ENCODE assay signal across 8 mouse cellular contexts in genomic region chr15:88921131-88921991, GRCm38 (mm10). TPM values are rescaled to one million over a fixed set of nuclear protein-coding genes. Genes with fewer than 3 reads are reported as not detected.
A peak's percentile ranks its signal among the peaks of the same experiment; 100 is the strongest.
DNase-seq lines count a peak whose midpoint lies in the region; ATAC-seq and TF ChIP-seq lines count a peak whose summit lies in the region.

No protein-coding gene starts in this region.

- intact Hi-C loops in heart, postnatal 14 days (cut with DNase I) = loop anchor here (1.0 kb wide), 2 partner anchors 45 to 93 kb away; no protein-coding TSS in a partner anchor

- H3K79me2 ChIP-seq in MEL (ENCODE audit: control insufficient read depth, insufficient read depth, low read length, poor library complexity) = no peaks in the 10 kb centered on the region

- no peaks in the 10 kb centered on the region for H3K4me1 ChIP-seq in MEL (ENCODE audit: control insufficient read depth in 1 of 2, insufficient read depth in 2 of 2, low read length in 2 of 2)
- H3K4me1 ChIP-seq in forebrain, embryonic 11.5 days (replicated peaks; ENCODE audit: control insufficient read depth, insufficient read depth, low read length) = no peaks in the 10 kb centered on the region
- H3K4me1 ChIP-seq in lung, embryonic 14.5 days (ENCODE audit: insufficient read depth) = no peaks in the 10 kb centered on the region

- 28% methylated on average over 12 of the region's 12 CpGs for WGBS in forebrain, embryonic 11.5 days
- WGBS in large intestine, adult 2 months = 12% methylated on average over 12 of the region's 12 CpGs
- 20% methylated on average over 12 of the region's 12 CpGs for WGBS in lung, embryonic 14.5 days

- no peak overlapping the region for H3K4me3 ChIP-seq in MEL (ENCODE audit: control insufficient read depth in 1 of 2, insufficient read depth in 1 of 2, low read depth in 2 of 2, low read length in 2 of 2)
- no peak overlapping the region for H3K4me3 ChIP-seq in forebrain, embryonic 11.5 days (ENCODE audit: low read depth, low read length)
- no peak overlapping the region for H3K4me3 ChIP-seq in lung, embryonic 14.5 days (ENCODE audit: low read depth, low read length)

- peak; percentile 84 for TF ChIP-seq RAD21 in MEL (IDR thresholded peaks at IDR 0.05; ENCODE audit: low read depth, low read length)

- H3K27ac ChIP-seq in MEL (ENCODE audit: control insufficient read depth, low read depth, low read length) = no peak overlapping the region
- no peak overlapping the region for H3K27ac ChIP-seq in forebrain, embryonic 11.5 days (ENCODE audit: low read depth, low read length)
- 0 out of 2 replicates have a peak overlapping the region, but pooled peaks have one; percentile 40 for H3K27ac ChIP-seq in lung, embryonic 14.5 days (ENCODE audit: low read depth)

- no peaks in the 10 kb centered on the region for H3K9me3 ChIP-seq in MEL (replicated peaks; ENCODE audit: insufficient read depth, low read length)
- H3K9me3 ChIP-seq in forebrain, embryonic 11.5 days (ENCODE audit: control insufficient read depth, low read length) = no peaks in the 10 kb centered on the region
- H3K9me3 ChIP-seq in lung, embryonic 14.5 days (ENCODE audit: low read depth, low read length) = no peaks in the 10 kb centered on the region

- DNase-seq in MEL (ENCODE audit: low read depth, low spot score) = peak; percentile 80
- DNase-seq in c-Kit-positive CD71-positive TER-119-negative erythroid progenitor cells, embryonic 14.5 days (ENCODE audit: low read depth) = peak; percentile 55
- DNase-seq in forebrain, embryonic 11.5 days (ENCODE audit: low spot score) = peak; percentile 86
- peak; percentile 66 to 87 for DNase-seq in heart, postnatal 14 days
- DNase-seq in large intestine, adult 2 months (ENCODE audit: low read depth, low spot score) = peak; percentile 65
- peak; percentile 97 for DNase-seq in lung, embryonic 14.5 days
- peak; percentile 45 for DNase-seq in retina, adult 2 months (ENCODE audit: low read depth, low spot score)
- DNase-seq in thymus, postnatal 4 days = peak; percentile 78

- no peak overlapping the region for H3K9ac ChIP-seq in MEL (ENCODE audit: control insufficient read depth, low read depth, low read length, poor library complexity, severe bottlenecking)
- H3K9ac ChIP-seq in forebrain, embryonic 11.5 days (ENCODE audit: low read length) = no peak overlapping the region; the same call in 1 of the 2 replicates
- H3K9ac ChIP-seq in lung, embryonic 14.5 days = no peak overlapping the region

- TF ChIP-seq CTCF in MEL (IDR thresholded peaks at IDR 0.05 in 2 of 3, conservative IDR thresholded peaks at IDR 0.05 in 1 of 3; ENCODE audit: control insufficient read depth in 1 of 3, insufficient read depth in 1 of 3, low read depth in 2 of 3, low read length in 3 of 3, poor library complexity in 1 of 3, severe bottlenecking in 1 of 3) = peak; percentile 69 to 87 (median 78)
- TF ChIP-seq CTCF in lung, embryonic 14.5 days (IDR thresholded peaks at IDR 0.05; ENCODE audit: low read depth) = peak; percentile 90

- TF ChIP-seq POLR2A in MEL (IDR thresholded peaks at IDR 0.05; ENCODE audit: control insufficient read depth in 1 of 2, insufficient read depth in 1 of 2, low read depth in 1 of 2, low read length in 2 of 2, poor library complexity in 1 of 2) = no peak

- no peaks in the 10 kb centered on the region for H3K36me3 ChIP-seq in MEL (ENCODE audit: control insufficient read depth in 1 of 2, insufficient read depth in 2 of 2, low read length in 2 of 2)
- no peaks in the 10 kb centered on the region for H3K36me3 ChIP-seq in forebrain, embryonic 11.5 days (ENCODE audit: control insufficient read depth, insufficient read depth, low read length)
- H3K36me3 ChIP-seq in lung, embryonic 14.5 days (ENCODE audit: insufficient read depth) = no peaks in the 10 kb centered on the region

- ATAC-seq in forebrain, embryonic 11.5 days (replicated peaks; ENCODE audit: low FRiP score) = peak; percentile 55
- ATAC-seq in lung, embryonic 14.5 days (ENCODE audit: insufficient read depth) = peak; percentile 87

- no peak for TF ChIP-seq EP300 in MEL (IDR thresholded peaks at IDR 0.05; ENCODE audit: low read depth in 1 of 2, low read length in 2 of 2)

- peaks cover 0 to 10% of the 10 kb centered on the region in 2 experiments; a peak in 2 of 4 replicates for H3K27me3 ChIP-seq in MEL (ENCODE audit: control insufficient read depth in 1 of 2, insufficient read depth in 2 of 2, low read length in 2 of 2)
- no peaks in the 10 kb centered on the region for H3K27me3 ChIP-seq in forebrain, embryonic 11.5 days (ENCODE audit: control insufficient read depth, insufficient read depth, low read length)
- H3K27me3 ChIP-seq in lung, embryonic 14.5 days (ENCODE audit: insufficient read depth, low read length) = no peaks in the 10 kb centered on the region

- H3K4me2 ChIP-seq in forebrain, embryonic 11.5 days (ENCODE audit: low read depth, low read length, severe bottlenecking) = no peak overlapping the region
- H3K4me2 ChIP-seq in lung, embryonic 14.5 days = no peak overlapping the region

TF ChIP-seq in MEL, 35 proteins besides CTCF, POLR2A, EP300 and RAD21:
- TF ChIP-seq UBTF (IDR thresholded peaks at IDR 0.05; ENCODE audit: borderline replicate concordance, insufficient read depth, low read depth, low read length) (no peak), SIN3A (IDR thresholded peaks at IDR 0.05; ENCODE audit: low read length) (peak; percentile 33; the same call in 1 of the 2 replicates), ZC3H11A (IDR thresholded peaks at IDR 0.05; ENCODE audit: low read depth, low read length) (peak; percentile 69), SMC3 (IDR thresholded peaks at IDR 0.05; ENCODE audit: low read depth, low read length) (peak; percentile 86)
TF ChIP-seq in MEL: peak in this region for 3.

RNA-seq across cellular contexts. Expression of gene Ttll8, which starts 32.9 kb away (rescaled TPM):
- total RNA-seq in MEL (2012; rRNA removed) = not detected in 2 replicates
- not detected for polyA plus RNA-seq in MEL (2012; ENCODE audit: insufficient read depth in 1 of 2, insufficient read length in 2 of 2, low read depth in 1 of 2, low replicate concordance in 2 of 2, missing spikeins in 1 of 2)
- 0.08 TPM in 1 of 2 replicates, not detected in the other for polyA plus RNA-seq in forebrain, embryonic 11.5 days (2014; fragmentation: Nextera tagmentation; extraction: Ambion mirVana)
- not detected for total RNA-seq in heart, postnatal 14 days (2021)
- polyA plus RNA-seq in large intestine, adult 2 months (2012; rRNA removed) = not detected in 2 replicates
- polyA plus RNA-seq in lung, embryonic 14.5 days (2014; fragmentation: Nextera tagmentation; extraction: Ambion mirVana) = not detected in 2 replicates

RNA-seq across cellular contexts. Expression of gene Mlc1, which starts 57.4 kb away (rescaled TPM):
- total RNA-seq in MEL (2012; rRNA removed) = not detected in 2 replicates
- not detected for polyA plus RNA-seq in MEL (2012; ENCODE audit: insufficient read depth in 1 of 2, insufficient read length in 2 of 2, low read depth in 1 of 2, low replicate concordance in 2 of 2, missing spikeins in 1 of 2)
- polyA plus RNA-seq in forebrain, embryonic 11.5 days (2014; fragmentation: Nextera tagmentation; extraction: Ambion mirVana) = 12.5 TPM in 2 replicates
- not detected for total RNA-seq in heart, postnatal 14 days (2021)
- 0.04 and 0.05 TPM in 2 replicates for polyA plus RNA-seq in large intestine, adult 2 months (2012; rRNA removed)
- polyA plus RNA-seq in lung, embryonic 14.5 days (2014; fragmentation: Nextera tagmentation; extraction: Ambion mirVana) = not detected in 2 replicates

RNA-seq across cellular contexts. Expression of gene Pim3, which starts 59.4 kb away (rescaled TPM):
- total RNA-seq in MEL (2012; rRNA removed) = 29.5 and 41.6 TPM in 2 replicates
- polyA plus RNA-seq in MEL (2012; ENCODE audit: insufficient read depth in 1 of 2, insufficient read length in 2 of 2, low read depth in 1 of 2, low replicate concordance in 2 of 2, missing spikeins in 1 of 2) = 10 to 100 TPM in 1 of 2 experiments, not detected in 1; 33.6 TPM
- 42.0 and 42.7 TPM in 2 replicates for polyA plus RNA-seq in forebrain, embryonic 11.5 days (2014; fragmentation: Nextera tagmentation; extraction: Ambion mirVana)
- 10 to 100 TPM; 97.7 to 97.8 TPM for total RNA-seq in heart, postnatal 14 days (2021)
- polyA plus RNA-seq in large intestine, adult 2 months (2012; rRNA removed) = 29.4 and 35.4 TPM in 2 replicates
- 48.6 TPM in 2 replicates for polyA plus RNA-seq in lung, embryonic 14.5 days (2014; fragmentation: Nextera tagmentation; extraction: Ambion mirVana)

Comparison
In these comparisons a context has a peak if more than half of its experiments do, and no peak if none do; other contexts are left out.
1. DNase-seq: peak in every context shown above with its lines; median percentile 97 in lung, embryonic 14.5 days; 86 in forebrain, embryonic 11.5 days; 80 in MEL; 78 in thymus, postnatal 4 days; 76 in heart, postnatal 14 days; 65 in large intestine, adult 2 months; 55 in c-Kit-positive CD71-positive TER-119-negative erythroid progenitor cells, embryonic 14.5 days; 45 in retina, adult 2 months.
2. RNA of gene Mlc1, which starts 57.4 kb away (polyA plus RNA-seq): 12.5 TPM in forebrain, embryonic 11.5 days; 0.04 to 0.05 TPM in large intestine, adult 2 months, not detected in MEL and not detected in lung, embryonic 14.5 days; every median in the first group is over 10 times any median in the second.